Mouse (Mus musculus): ENCODE results near the gene Syt1. TPM values are rescaled to one million over a fixed set of nuclear protein-coding genes. Genes with fewer than 3 reads are reported as not detected.

Syt1 gene
- polyA plus RNA-seq (2016; fragmentation: Nextera tagmentation; extraction: Ambion mirVana): 5.5 and 6.6 TPM in 2 replicates

DNA sequence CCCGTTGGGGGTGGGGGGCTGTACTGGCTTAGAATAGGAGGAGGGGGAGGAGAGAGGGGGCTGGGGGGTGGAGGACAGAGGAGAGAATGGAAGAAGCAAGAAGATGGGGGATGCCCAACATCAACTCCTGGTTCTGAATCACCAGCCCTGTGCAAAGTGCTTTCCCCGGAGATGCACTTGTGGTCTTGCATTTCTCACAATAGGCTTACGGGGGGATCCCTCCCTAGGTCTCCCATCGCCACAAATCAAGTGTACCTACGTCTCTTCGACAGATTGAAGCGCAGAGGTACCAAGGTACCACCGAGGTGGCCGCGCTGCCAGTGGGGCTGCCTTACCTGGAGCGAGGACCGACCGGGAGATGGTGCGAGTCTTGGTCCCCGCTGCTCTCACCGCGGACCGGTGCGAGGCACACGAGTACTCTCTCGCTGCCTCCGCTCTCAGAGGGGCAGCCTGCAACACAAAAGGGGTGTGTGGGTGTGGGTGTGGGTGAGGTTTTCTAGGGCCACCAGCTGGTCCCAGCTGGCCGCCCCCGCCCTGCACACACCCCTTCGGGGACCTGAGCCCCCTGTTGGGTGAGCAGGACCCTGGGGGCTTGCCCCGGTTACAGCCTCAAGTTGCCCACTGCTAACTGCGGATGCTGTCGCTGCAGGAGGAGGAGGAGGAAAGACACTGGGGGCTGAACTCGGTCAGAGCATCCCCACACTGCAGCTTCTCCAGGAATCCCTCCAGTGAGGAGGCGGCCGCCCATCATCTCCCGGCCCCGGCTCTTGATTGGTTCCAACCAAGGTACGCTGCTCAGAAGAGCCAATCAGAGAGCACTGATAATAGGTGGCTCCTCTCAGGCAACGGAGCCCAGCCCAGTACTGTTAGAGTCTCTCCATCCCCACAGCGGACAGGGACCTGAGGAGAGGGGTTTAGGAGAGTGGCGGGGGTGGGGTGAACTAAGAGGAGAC lies at the start of gene Syt1:
Syt1 (minus strand) TSS at position 742 of the 953 bp plus-strand sequence.
- no peaks in the 10 kb centered on the region for H3K36me3 ChIP-seq
- H3K27ac ChIP-seq: 0 out of 2 replicates have a peak within 1 kb of the TSS, but pooled peaks have one; percentile 17
- peak within 1 kb of the TSS; percentile 99 for H3K4me2 ChIP-seq (replicated peaks)
- H3K27me3 ChIP-seq: peaks cover 25% of the 10 kb centered on the region
- peak; percentile 100 for ATAC-seq (ENCODE audit: insufficient number of reproducible peaks, insufficient read depth, low FRiP score, low TSS enrichment)
- H3K9ac ChIP-seq: peak within 1 kb of the TSS; percentile 45
- under 1% methylated on average over 37 of the region's 37 CpGs for WGBS
- H3K4me1 ChIP-seq: peaks cover 12% of the 10 kb centered on the region; the same call in 1 of the 2 replicates
- H3K9me3 ChIP-seq: no peaks in the 10 kb centered on the region
- peak within 1 kb of the TSS; percentile 55 for H3K4me3 ChIP-seq

DNA sequence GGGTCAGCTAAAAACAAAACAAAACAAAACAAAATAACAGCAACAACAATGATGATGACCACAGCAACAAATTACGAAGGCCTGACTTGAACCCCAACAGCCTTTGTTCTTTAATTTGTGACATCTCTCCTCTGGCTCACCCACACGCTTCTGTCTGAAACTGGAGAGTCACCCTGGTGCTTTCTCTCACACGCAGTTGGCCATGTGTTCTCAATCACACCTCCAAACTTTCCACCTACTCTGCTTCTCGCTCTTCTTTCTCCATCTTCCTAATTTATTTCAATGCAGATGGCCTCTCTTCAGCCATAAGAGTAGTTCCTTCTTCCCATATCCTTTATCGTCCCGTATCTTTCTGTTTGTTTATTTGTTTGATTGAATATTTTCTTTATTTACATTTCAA lies 45.7 kb upstream of the Syt1 start:
- WGBS: 77% methylated on average over 6 of the region's 6 CpGs
- no peak overlapping the region for H3K4me2 ChIP-seq (replicated peaks)

DNA sequence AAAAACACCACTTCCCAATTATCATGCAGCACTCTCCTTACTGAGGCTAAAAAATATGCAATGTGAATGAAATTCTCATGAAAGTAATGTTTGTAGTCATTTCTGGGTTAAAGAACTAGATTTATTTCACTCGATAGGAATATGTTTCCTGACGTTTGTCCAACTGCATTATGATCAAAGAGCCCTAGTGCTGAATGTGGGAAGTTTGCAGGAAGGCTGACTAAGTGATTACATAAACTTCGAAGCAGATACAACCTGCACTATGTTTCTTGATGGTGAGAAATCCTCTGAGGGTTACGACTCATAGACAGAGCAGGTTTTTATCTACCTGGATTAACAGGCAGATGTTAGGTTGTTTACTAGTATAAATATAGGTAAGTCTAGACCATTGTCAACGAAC lies 36.8 kb upstream of the Syt1 start:
- Histone ChIP-seq H3K4me3 (no peak overlapping the region), H3K36me3 (no peaks in the 10 kb centered on the region), H3K4me2 (replicated peaks) (no peak overlapping the region), H3K9ac (no peak overlapping the region), H3K27ac (no peak overlapping the region), H3K27me3 (no peaks in the 10 kb centered on the region), H3K4me1 (no peaks in the 10 kb centered on the region), H3K9me3 (no peaks in the 10 kb centered on the region)
- 68% methylated on average over 5 of the region's 5 CpGs for WGBS
- no peak for ATAC-seq (ENCODE audit: insufficient number of reproducible peaks, insufficient read depth, low FRiP score, low TSS enrichment)

More for the DNA sequence above, 45.7 kb upstream of the Syt1 start:
- no peaks in the 10 kb centered on the region for H3K36me3 ChIP-seq
- no peak overlapping the region for H3K27ac ChIP-seq
- no peak overlapping the region for H3K4me3 ChIP-seq
- no peak for ATAC-seq (ENCODE audit: insufficient number of reproducible peaks, insufficient read depth, low FRiP score, low TSS enrichment)
- no peaks in the 10 kb centered on the region for H3K9me3 ChIP-seq
- no peaks in the 10 kb centered on the region for H3K4me1 ChIP-seq
- H3K9ac ChIP-seq: no peak overlapping the region
- H3K27me3 ChIP-seq: no peaks in the 10 kb centered on the region

- Histone ChIP-seq H3K9ac (no peak overlapping the region), H3K36me3 (no peaks in the 10 kb centered on the region), H3K27ac (no peak overlapping the region), H3K4me2 (replicated peaks) (no peak overlapping the region), H3K9me3 (no peaks in the 10 kb centered on the region), H3K27me3 (no peaks in the 10 kb centered on the region), H3K4me3 (no peak overlapping the region), H3K4me1 (no peaks in the 10 kb centered on the region)
- 84% methylated on average over 2 of the region's 2 CpGs for WGBS
- no peak for ATAC-seq (ENCODE audit: insufficient number of reproducible peaks, insufficient read depth, low FRiP score, low TSS enrichment)
Observed at GRCm38 (mm10) chr10:109046988-109047387, 36.2 kb upstream of the Syt1 start.

DNA sequence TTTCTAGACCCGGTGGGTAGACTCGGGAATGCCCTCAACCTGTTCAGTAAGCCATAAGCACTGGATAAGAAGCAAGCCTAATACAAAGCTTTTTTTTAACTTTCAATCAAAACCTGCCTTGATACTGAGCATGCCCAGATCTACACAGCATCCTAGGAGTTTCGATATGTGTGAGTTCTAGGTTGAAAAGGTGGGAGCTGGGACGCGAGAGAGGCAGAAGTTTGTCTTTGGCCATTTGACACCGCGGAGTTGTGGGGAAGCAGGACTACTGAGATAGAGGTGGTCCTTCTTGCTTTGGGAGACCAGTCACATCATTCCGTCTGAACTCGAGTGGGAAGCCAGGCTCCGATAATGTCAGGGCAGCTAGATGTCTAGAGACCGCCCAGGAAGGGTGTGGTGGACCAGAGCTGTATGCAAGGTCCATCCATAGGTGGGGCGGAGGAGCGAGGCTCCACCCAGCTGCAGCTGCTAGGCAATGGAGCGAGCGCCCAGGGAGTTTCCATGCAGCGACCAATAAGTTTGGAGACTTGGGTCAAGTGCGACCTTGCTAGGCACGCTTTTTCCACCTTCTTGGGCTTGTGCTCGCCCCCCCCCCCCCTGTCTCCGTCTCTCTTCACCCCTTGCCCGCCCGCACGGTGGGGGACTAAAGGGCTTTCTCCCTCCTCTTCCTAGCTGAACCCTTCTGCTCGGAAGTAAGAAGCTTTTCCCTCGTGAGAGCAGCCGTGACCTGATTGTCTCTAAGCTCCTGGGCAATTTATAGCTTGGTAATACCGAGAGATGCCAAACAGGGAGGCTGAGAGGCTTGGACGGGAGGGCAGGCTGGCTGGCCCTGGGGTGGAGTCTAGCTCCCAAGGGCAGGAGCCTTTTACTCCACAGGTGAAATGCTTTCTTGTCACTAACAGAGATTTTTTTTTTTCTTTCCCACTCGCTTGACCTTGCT lies 714 bp upstream of the Syt1 start:
- Histone ChIP-seq H3K9me3 (no peaks in the 10 kb centered on the region), H3K27me3 (peaks cover 25% of the 10 kb centered on the region), H3K4me3 (peak overlapping the region; percentile 55), H3K9ac (no peak overlapping the region), H3K36me3 (no peaks in the 10 kb centered on the region), H3K4me1 (peaks cover 12% of the 10 kb centered on the region; the same call in 1 of the 2 replicates), H3K4me2 (replicated peaks) (peak overlapping the region; percentile 99), H3K27ac (no peak overlapping the region)
- ATAC-seq (ENCODE audit: insufficient number of reproducible peaks, insufficient read depth, low FRiP score, low TSS enrichment): peak; percentile 76
- 3% methylated on average over 28 of the region's 29 CpGs for WGBS

GRCm38 (mm10) chr10:109009831-109010230 lies 951 bp downstream of the Syt1 start:
- WGBS: 4% methylated on average over 1 of the region's 1 CpGs
- ATAC-seq (ENCODE audit: insufficient number of reproducible peaks, insufficient read depth, low FRiP score, low TSS enrichment): no peak
- H3K4me1 ChIP-seq: peaks cover 12% of the 10 kb centered on the region; the same call in 1 of the 2 replicates
- peak overlapping the region; percentile 45; the same call in 1 of the 2 replicates for H3K9ac ChIP-seq
- H3K36me3 ChIP-seq: no peaks in the 10 kb centered on the region
- peaks cover 25% of the 10 kb centered on the region for H3K27me3 ChIP-seq
- peak overlapping the region; percentile 55 for H3K4me3 ChIP-seq
- H3K27ac ChIP-seq: no peak overlapping the region
- no peaks in the 10 kb centered on the region for H3K9me3 ChIP-seq
- H3K4me2 ChIP-seq (replicated peaks): peak overlapping the region; percentile 99

DNA sequence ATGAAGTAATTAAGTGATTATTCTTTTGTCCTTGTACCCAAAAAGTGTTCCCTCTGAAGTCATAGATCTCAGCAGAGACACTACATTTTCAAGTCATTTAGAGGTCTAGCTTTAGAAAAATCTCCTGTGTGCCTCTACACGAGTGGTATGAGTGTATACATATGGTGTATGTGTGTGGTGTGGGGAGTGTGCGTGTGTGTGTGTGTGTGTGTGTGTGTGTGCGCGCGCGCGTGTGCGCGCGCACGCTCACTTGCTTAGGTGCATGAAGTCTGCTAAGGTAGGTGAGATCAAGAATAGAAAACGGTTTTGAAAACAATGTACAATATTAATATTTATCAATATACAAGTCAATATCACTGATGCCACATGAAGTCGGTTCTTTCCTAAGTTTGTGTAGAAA lies 2.3 kb downstream of the Syt1 start:
- Histone ChIP-seq H3K4me2 (replicated peaks) (no peak overlapping the region), H3K9ac (no peak overlapping the region), H3K27me3 (peaks cover 25% of the 10 kb centered on the region), H3K4me3 (no peak overlapping the region), H3K27ac (no peak overlapping the region), H3K36me3 (no peaks in the 10 kb centered on the region), H3K9me3 (no peaks in the 10 kb centered on the region), H3K4me1 (peaks cover 12% of the 10 kb centered on the region; the same call in 1 of the 2 replicates)
- 94% methylated on average over 13 of the region's 13 CpGs for WGBS
- no peak for ATAC-seq (ENCODE audit: insufficient number of reproducible peaks, insufficient read depth, low FRiP score, low TSS enrichment)

DNA sequence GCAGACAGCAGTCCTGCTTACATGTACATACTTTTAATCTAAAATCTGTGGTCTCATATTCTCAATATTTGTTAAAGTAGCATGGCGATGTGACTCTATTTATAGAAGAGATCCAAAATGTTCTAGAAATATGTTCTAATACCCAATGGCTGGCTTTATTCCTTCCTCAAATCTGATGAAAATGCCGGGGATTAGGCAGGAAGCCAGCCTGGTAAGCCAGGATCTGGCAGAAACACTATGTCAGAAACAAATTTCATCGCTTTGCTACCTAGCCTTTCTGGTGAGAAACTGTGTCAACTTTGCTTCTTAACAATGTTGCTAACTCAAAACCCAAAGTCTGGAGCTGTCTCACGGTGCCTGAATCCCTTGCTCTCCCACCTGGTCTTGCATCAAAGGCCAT lies 7.3 kb downstream of the Syt1 start:
- Histone ChIP-seq H3K4me1 (no peaks in the 10 kb centered on the region), H3K9me3 (no peaks in the 10 kb centered on the region), H3K4me2 (replicated peaks) (no peak overlapping the region), H3K4me3 (no peak overlapping the region), H3K36me3 (no peaks in the 10 kb centered on the region), H3K27ac (no peak overlapping the region), H3K9ac (no peak overlapping the region), H3K27me3 (no peaks in the 10 kb centered on the region)
- 84% methylated on average over 4 of the region's 4 CpGs for WGBS
- no peak for ATAC-seq (ENCODE audit: insufficient number of reproducible peaks, insufficient read depth, low FRiP score, low TSS enrichment)

- Histone ChIP-seq H3K27me3 (no peaks in the 10 kb centered on the region), H3K9me3 (no peaks in the 10 kb centered on the region), H3K4me3 (no peak overlapping the region), H3K4me1 (no peaks in the 10 kb centered on the region), H3K27ac (no peak overlapping the region), H3K4me2 (replicated peaks) (no peak overlapping the region), H3K36me3 (no peaks in the 10 kb centered on the region), H3K9ac (no peak overlapping the region)
- WGBS: 90% methylated on average over 2 of the region's 2 CpGs
- ATAC-seq (ENCODE audit: insufficient number of reproducible peaks, insufficient read depth, low FRiP score, low TSS enrichment): no peak
Observed at GRCm38 (mm10) chr10:108987250-108987649, 23.5 kb downstream of the Syt1 start.

GRCm38 (mm10) chr10:108979660-108980059 lies 31.1 kb downstream of the Syt1 start:
- Histone ChIP-seq H3K27me3 (no peaks in the 10 kb centered on the region), H3K9me3 (no peaks in the 10 kb centered on the region), H3K4me3 (no peak overlapping the region), H3K4me1 (no peaks in the 10 kb centered on the region), H3K27ac (no peak overlapping the region), H3K9ac (no peak overlapping the region), H3K4me2 (replicated peaks) (no peak overlapping the region), H3K36me3 (no peaks in the 10 kb centered on the region)
- ATAC-seq (ENCODE audit: insufficient number of reproducible peaks, insufficient read depth, low FRiP score, low TSS enrichment): no peak
- 74% methylated on average over 6 of the region's 6 CpGs for WGBS

GRCm38 (mm10) chr10:108954952-108955351 lies 55.8 kb downstream of the Syt1 start:
- ATAC-seq (ENCODE audit: insufficient number of reproducible peaks, insufficient read depth, low FRiP score, low TSS enrichment): no peak
- no peaks in the 10 kb centered on the region for H3K9me3 ChIP-seq
- WGBS: 89% methylated on average over 5 of the region's 5 CpGs
- no peak overlapping the region for H3K4me3 ChIP-seq
- H3K9ac ChIP-seq: no peak overlapping the region
- no peak overlapping the region for H3K27ac ChIP-seq
- H3K4me2 ChIP-seq (replicated peaks): no peak overlapping the region
- H3K36me3 ChIP-seq: no peaks in the 10 kb centered on the region
- H3K4me1 ChIP-seq: no peaks in the 10 kb centered on the region
- H3K27me3 ChIP-seq: no peaks in the 10 kb centered on the region

Data from embryonic facial prominence, embryonic 12.5 days (tissue).